Mouse (Mus musculus) spleen, adult 2 months (tissue): ENCODE measurements at regions not wholly inside any gene's neighbourhood (a gene's known extent, or its start where the extent isn't known, plus 50 kb on each side); places are given as distances from the start of the nearest gene placed in this dataset.

Source experiments
- CTCF ChIP-seq: fragments of 200-500 bp; IDR thresholded peaks from 2 replicates; pipeline ENCODE4 v1.5.1; 2011; ENCODE audit warnings: mild to moderate bottlenecking, inconsistent platforms; ENCODE audit not compliant: insufficient read depth, insufficient read length, insufficient replicate concordance; ENCODE audit errors: extremely low read depth
- POLR2A ChIP-seq: fragments of 200-500 bp; IDR thresholded peaks from 2 replicates; pipeline ENCODE4 v1.6.1; 2011; ENCODE audit warnings: low read depth, low read length, inconsistent platforms

- TF ChIP-seq CTCF (no peak), POLR2A (no peak)
These were observed 420.8 kb downstream of the Ptpru start for GRCm38 (mm10) chr4:131417159-131417748.
